Mouse (Mus musculus) MEL (cell line): ENCODE data around the gene Ccdc32.

Source experiments
- CTCF ChIP-seq, 3 experiments: IDR thresholded peaks in 2 of 3; conservative IDR thresholded peaks in 1 of 3; 2 replicates each; pipeline ENCODE4 v1.5.1; 2011 to 2012; ENCODE audit warnings: low read length in 3 of 3, low read depth in 2 of 3, mild to moderate bottlenecking in 2 of 3, improper control_type of control experiment in 1 of 3, inconsistent platforms in 1 of 3, mixed read lengths in 1 of 3, moderate library complexity in 1 of 3; ENCODE audit not compliant: control insufficient read depth in 1 of 3, insufficient read depth in 1 of 3, poor library complexity in 1 of 3, severe bottlenecking in 1 of 3
- E2F4 ChIP-seq: IDR thresholded peaks from 2 replicates; pipeline ENCODE4 v1.6.1; 2011; ENCODE audit warnings: low read depth, low read length, improper control_type of control experiment, borderline replicate concordance
- ELF1 ChIP-seq: IDR thresholded peaks from 2 replicates; pipeline ENCODE4 v1.6.1; 2014; ENCODE audit warnings: low read depth, mild to moderate bottlenecking, inconsistent platforms, low read length, improper control_type of control experiment, moderate library complexity
- EP300 ChIP-seq, 2 experiments: IDR thresholded peaks; 2 replicates each; pipeline ENCODE4 v1.6.1; 2011; ENCODE audit warnings: improper control_type of control experiment in 2 of 2, low read length in 2 of 2, low read depth in 1 of 2, mild to moderate bottlenecking in 1 of 2
- GATA1 ChIP-seq: IDR thresholded peaks from 2 replicates; pipeline ENCODE4 v1.6.1; 2011; ENCODE audit warnings: low read depth, low read length, improper control_type of control experiment
- HCFC1 ChIP-seq: IDR thresholded peaks from 2 replicates; pipeline ENCODE4 v1.6.1; 2012; ENCODE audit warnings: low read depth, mild to moderate bottlenecking, inconsistent platforms, low read length, improper control_type of control experiment, moderate library complexity
- MAFK ChIP-seq: IDR thresholded peaks from 2 replicates; pipeline ENCODE4 v1.6.1; 2011; ENCODE audit warnings: low read depth, mild to moderate bottlenecking, low read length, improper control_type of control experiment, borderline replicate concordance
- MEF2A ChIP-seq: IDR thresholded peaks from 2 replicates; pipeline ENCODE4 v1.6.1; 2014; ENCODE audit warnings: low read depth, mild to moderate bottlenecking, inconsistent platforms, low read length, improper control_type of control experiment; ENCODE audit not compliant: poor library complexity, insufficient replicate concordance, severe bottlenecking; ENCODE audit errors: extremely low read depth
- TAL1 ChIP-seq: IDR thresholded peaks from 2 replicates; pipeline ENCODE4 v1.6.1; 2012; ENCODE audit warnings: mild to moderate bottlenecking, inconsistent platforms, low read length, moderate library complexity, mixed read lengths
- ZC3H11A ChIP-seq: IDR thresholded peaks from 2 replicates; pipeline ENCODE4 v1.6.1; 2012; ENCODE audit warnings: low read depth, mild to moderate bottlenecking, inconsistent platforms, low read length, improper control_type of control experiment

- TF ChIP-seq MAFK (no peak), ELF1 (no peak), GATA1 (no peak), HCFC1 (no peak), CTCF (IDR thresholded peaks at IDR 0.05 in 2 of 3, conservative IDR thresholded peaks at IDR 0.05 in 1 of 3; ENCODE audit: control insufficient read depth in 1 of 3, insufficient read depth in 1 of 3, low read depth in 2 of 3, low read length in 3 of 3, poor library complexity in 1 of 3, severe bottlenecking in 1 of 3) (peak in 2 of 3 experiments; percentile 29 to 37; a peak in 4 of 6 replicates), E2F4 (no peak), EP300 (IDR thresholded peaks at IDR 0.05; ENCODE audit: low read depth in 1 of 2, low read length in 2 of 2) (no peak), MEF2A (no peak), ZC3H11A (0 out of 2 replicates have a peak, but pooled peaks have one; percentile 1), TAL1 (no peak)
Observed at GRCm38 (mm10) chr2:119014989-119015388, 14.2 kb downstream of the Ccdc32 start.
